Mouse (Mus musculus) lung, adult 2 months (tissue): ENCODE measurements around the gene Plcl1.

Experiments
- CTCF ChIP-seq: fragments of 200-500 bp; IDR thresholded peaks from 2 replicates; pipeline ENCODE4 v1.5.1; 2011; ENCODE audit warnings: mild to moderate bottlenecking, low read length, control low read depth; ENCODE audit not compliant: insufficient read depth
- POLR2A ChIP-seq: fragments of 200-500 bp; IDR thresholded peaks from 2 replicates; pipeline ENCODE4 v1.6.1; 2011; ENCODE audit warnings: low read depth, mild to moderate bottlenecking, control low read depth, low read length, borderline replicate concordance; ENCODE audit errors: extremely low read depth

DNA sequence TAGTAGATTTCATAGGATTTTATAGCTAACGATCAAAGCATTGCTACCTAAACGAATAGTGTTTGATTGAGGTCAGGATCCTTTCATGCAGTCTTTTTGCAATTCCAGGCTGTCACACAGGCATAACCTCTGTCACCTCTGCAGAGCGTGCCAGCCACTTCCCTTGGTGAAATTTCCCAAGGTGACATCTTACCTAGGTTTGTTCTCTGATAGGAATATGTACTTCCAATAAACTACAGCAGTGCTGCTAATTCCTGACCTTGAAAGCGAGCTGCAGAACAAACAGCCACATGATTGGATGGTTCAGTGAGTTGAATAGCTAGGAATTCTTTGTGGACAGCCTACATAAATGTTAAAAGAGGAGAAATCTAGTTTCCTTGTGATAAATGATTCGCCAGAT, 56.6 kb downstream of the Plcl1 start:
- TF ChIP-seq POLR2A (no peak), CTCF (no peak)
